In the genomic region with DNA sequence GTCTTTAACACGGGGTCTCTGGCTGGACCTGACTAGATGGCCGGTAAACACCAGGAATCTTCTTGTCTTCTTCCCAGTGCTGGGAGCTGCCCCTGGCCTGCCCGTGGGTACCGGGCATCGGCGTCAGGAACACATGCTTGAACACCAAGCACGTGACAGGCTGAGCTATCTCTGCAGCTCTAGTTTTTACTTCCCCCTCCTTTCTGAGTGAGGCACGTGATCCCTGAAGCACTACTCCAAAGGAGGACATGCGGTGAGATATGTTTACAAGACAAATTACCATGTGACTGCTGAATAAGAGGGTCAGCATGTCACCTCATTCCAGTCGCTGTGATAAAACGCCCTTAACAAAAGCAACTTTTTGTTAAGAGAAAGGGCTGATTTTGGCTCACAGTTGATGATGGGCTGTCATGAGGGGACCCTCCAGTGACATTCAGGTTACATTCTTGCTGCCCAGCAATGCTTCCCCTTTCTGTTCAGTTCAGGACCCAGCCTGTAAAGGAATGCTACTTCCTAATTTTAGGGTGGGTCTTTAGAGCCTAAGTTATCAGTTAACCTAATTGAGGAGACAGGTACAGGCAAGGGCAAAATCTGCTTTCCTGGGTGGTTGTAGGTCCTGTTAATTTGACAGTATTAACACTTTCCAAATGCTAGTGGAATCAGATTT, we compare ENCODE assay signal across 8 mouse cellular contexts.
DNase-seq lines count a peak whose midpoint lies in the region.

No protein-coding gene starts in this region.

- intact Hi-C loops in heart, postnatal 10 days (cut with DNase I) = no loop called here

- peak; percentile 5 to 9 for DNase-seq in kidney, adult 8-10 months
- no peak for DNase-seq in kidney, postnatal 4 days
- peak; percentile 46 to 54 for DNase-seq in heart, postnatal 10 days
- DNase-seq in lung, postnatal 25 days (ENCODE audit: low spot score) = peak; percentile 80
- peak; percentile 27 for DNase-seq in thymus, postnatal 25 days
- no peak for DNase-seq in cerebellum, postnatal 36 days
- no peak for DNase-seq in cerebellum, adult 9-10 months
- DNase-seq in right cerebral cortex, postnatal 10 days (ENCODE audit: low spot score in 2 of 2) = no peak

Comparison
In these comparisons a context has a peak if more than half of its experiments do, and no peak if none do; other contexts are left out.
1. DNase-seq: peak in kidney, adult 8-10 months (2 of 2), heart, postnatal 10 days (2 of 2), lung, postnatal 25 days (single experiment) and thymus, postnatal 25 days (single experiment); none in kidney, postnatal 4 days (0 of 2), cerebellum, postnatal 36 days (0 of 2), cerebellum, adult 9-10 months (single experiment) and right cerebral cortex, postnatal 10 days (0 of 2).